Mouse (Mus musculus): ENCODE measurements at regions not wholly inside any gene's neighbourhood (a gene's known extent, or its start where the extent isn't known, plus 50 kb on each side); places are given as distances from the start of the nearest gene placed in this dataset.

DNA sequence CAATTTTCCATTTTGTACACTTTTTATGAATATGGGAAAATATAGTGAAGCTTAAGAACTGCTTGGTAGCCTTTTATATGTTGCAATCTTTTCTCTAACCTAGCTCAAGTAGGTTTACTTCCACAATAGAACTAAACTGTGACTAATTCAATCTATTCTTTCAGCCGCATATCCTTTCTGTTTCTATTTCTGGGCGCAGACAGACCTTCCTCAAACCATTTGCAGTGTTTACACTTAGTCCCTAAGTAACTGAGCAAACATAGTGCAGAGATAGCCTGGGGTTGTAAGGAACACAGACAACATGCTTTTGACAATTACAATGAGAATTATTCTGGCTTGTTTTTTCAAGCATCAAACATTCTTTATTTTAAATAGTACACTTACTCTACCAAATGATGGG is 3435.1 kb upstream of the Gm7489 start:
- DNase-seq: no peak

GRCm38 (mm10) chr15:50472626-50473025 is 3412.1 kb upstream of the Gm7489 start:
- no peak for DNase-seq

DNA sequence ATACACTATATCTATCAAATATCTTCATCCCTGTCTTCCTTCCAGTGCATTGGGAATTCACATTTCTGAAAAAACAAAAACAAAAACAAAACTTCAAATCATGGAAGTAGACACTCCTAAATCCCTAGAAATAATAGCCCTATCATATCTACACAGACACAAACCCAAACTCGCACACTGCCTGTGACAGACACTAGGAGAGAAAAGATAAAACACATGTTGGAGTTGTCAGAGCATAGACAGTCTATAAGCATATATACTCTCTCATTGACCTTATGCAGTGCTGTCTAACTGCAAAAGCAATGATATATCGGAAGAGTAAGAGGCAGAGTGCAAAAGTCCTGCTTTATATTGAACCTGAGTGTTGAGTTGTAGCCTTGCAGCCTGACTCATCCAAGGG is 3386.0 kb upstream of the Gm7489 start:
- DNase-seq: no peak

DNA sequence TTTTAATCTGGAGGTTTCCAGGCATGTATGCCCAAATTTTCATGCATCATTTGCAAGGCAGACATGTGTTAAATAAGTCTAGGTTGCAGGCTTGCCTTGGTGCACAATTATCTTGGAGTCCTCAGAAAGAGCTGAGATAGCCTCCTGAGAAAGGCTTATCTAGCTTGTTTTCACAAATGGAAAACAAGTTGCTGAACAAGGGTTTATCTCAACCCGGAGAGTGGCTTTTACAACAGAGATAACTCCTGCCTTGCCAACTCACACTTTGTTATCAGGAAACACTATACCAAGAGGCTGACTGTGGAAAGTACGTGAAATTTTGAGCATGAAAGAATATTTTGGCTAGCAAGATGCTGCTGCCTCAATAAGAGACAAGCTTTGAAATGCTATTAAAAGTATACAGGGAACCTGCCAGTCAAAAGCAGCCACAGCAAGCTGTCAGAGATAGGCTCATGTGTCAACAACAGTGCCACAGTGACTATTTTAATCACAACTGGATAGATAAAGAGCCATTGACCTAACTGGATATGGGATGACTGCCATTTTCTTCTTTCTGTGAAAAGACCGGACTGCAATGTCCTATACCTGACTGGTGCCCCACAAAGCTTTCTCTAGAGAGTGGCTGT is 3376.6 kb upstream of the Gm7489 start:
- DNase-seq: no peak

DNA sequence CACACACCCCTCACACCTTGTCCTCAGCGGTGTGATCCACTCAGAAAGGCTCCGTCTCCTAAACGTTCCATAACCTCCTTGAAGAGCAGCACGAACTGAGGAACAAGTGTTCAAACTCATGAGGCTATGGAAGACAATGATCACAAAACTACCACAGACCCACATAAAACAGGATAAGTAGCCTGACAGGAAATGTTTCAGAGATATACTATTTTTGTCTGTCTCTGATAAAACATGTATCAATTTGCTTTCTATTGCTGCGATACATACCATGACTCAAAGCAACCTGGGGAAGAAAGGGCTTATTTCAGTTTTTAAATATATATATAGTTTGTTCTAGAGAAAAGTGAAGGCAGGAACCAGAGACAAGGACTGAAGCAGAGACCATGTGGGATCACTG is 3371.7 kb upstream of the Gm7489 start:
- DNase-seq: no peak

- no peak for DNase-seq
Measured at GRCm38 (mm10) chr15:50524841-50525240, 3359.9 kb upstream of the Gm7489 start.

DNA sequence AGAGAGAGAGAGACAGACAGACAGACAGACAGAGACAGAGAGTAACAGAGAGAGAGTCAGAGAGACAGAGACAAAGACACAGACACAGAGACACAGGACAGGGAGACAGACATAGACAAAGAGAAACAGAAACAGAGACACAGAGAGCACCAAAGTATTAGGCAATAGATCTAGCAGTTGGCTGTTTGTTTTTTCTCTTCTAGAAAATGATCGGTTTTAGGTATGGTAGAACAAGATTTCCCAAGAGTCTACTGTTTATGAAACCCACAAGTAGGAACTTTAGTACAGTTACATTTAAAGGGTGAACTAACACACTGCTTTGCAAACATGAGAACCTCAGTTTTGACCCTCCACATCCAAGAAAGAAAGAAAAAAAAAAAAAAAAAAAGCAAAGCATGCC is 3350.2 kb upstream of the Gm7489 start:
- no peak for DNase-seq

DNA sequence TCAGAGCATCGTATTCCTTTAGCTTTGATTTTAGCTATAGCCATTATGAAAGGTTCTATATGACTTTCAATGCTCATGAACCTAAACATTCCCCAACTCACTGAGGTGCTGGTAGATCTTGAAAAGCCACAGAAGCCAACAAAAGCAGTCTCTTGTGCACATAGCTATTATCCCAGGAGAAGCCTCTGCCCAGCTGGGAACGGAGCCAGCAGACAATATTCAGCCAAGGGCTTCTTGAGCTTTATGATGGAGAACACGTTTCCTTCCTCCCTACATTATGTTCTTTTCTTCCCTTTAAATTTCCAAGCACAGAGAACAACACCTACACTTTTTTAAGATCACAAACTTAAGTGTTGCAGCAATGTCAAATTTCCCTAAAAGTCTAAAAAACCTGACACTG is 3321.1 kb upstream of the Gm7489 start:
- no peak for DNase-seq

DNA sequence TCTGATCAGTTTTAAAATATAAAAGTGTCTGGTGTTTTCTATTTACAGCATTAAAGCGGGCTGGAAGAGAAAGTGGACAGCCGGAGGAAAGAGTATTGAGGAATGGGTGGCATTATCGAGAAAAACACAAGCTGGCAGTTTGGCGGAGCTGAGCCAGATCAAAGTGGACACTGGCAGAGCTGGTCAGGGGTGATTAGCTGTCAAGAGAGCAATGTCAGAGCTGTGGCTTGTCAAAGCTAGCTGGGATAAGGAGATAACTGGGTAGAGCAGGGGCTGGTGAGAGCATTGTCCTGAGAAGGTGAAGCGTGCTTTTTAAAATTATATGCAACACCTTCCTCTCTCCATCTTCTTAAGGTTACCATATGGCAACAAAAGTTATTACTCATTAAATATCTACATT is 3303.9 kb upstream of the Gm7489 start:
- DNase-seq: no peak

GRCm38 (mm10) chr15:50583951-50584350 is 3300.8 kb upstream of the Gm7489 start:
- DNase-seq: no peak

DNA sequence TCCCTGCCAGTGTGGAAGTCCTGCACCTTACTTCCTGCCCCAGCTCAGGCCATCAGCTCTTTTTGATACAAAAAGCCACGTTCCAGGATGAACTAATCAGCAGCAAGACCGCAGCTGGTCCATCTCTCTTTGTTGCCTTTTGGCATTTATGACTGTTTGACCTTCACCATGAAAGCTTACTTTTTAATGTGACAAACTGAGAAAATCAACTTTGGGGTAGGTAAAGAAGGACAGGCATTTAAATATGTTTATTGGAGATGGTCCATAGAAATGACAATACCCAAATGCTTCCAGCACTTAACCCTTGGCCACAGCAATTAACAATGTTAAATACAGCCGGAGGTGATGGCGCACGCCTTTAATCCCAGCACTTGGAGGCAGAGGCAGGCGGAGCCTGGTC is 3299.2 kb upstream of the Gm7489 start:
- peak; percentile 37 for DNase-seq

Measured in heart, adult 11 months (tissue).